Mouse (Mus musculus) urinary bladder, postnatal 4 days (tissue): Measurements from ENCODE around the gene Fah.

ENCODE experiments used
- DNase-seq, 2 experiments: peaks; one replicate each; pipeline ENCODE4 v3.0.0; 2021 to 2022; ENCODE audit warnings: low spot score in 2 of 2

The Fah gene

DNA sequence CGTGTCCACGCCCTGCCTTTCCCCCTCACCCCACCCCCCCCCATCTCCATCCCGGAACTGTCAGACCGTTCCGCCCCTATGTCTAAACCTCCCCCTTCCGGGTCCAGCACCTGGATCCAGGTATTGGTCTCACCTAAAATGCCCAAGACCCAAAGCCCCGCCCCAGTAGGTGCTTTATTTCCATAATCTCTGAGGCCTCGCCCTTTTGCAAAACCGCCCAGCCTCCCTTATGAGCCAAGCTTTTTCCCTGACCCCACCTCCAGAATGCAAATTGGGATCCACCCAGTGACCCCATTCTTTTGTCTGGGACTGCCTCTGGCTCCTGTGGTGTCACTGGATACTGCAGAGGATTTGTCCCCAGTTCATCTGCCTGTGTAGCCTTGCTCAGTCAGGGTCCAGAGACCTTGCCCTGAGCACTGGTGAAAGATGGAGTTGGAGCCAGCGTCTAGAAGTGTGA is at the start of gene Fah:
Gene Fah, minus strand, starts transcription at position 430 of the 457 bp plus-strand sequence.
- peak in 1 of 2 experiments; percentile 30 for DNase-seq

DNA sequence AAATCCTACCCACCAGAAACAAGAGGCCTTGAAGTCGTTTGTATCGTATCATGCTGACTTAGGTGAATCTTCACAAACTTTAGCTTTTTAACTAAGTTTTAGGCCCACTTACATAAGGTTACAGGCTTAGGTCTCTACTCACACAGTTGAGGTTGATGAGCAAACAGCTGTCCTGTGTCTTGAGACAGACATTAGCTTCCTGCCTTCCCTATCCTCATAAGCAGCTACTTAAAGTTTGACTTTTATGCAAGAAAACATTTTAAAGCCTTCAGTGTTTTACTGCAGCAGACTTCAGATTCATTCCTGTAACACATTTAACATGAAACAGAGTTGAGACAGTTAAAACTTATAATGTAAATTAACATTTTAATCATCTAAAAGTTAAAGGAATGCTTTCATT is 46.2 kb upstream of the Fah start:
- no peak for DNase-seq

DNA sequence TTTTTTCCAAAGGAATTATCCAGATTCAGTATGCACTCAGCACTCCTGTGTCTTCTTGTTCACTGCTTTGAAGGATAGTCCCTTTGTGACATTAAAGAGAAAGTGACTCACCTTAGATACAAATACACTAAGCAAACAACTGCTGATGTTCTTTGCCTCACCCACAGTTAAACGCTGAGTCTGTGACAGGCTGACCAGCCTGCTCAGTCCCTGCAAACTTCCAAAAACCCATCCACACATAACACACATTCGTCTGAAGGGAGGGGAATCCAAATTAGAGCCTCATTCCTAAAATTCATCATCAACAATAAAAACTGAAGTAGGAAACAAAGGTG is 45.4 kb upstream of the Fah start:
- no peak for DNase-seq

DNA sequence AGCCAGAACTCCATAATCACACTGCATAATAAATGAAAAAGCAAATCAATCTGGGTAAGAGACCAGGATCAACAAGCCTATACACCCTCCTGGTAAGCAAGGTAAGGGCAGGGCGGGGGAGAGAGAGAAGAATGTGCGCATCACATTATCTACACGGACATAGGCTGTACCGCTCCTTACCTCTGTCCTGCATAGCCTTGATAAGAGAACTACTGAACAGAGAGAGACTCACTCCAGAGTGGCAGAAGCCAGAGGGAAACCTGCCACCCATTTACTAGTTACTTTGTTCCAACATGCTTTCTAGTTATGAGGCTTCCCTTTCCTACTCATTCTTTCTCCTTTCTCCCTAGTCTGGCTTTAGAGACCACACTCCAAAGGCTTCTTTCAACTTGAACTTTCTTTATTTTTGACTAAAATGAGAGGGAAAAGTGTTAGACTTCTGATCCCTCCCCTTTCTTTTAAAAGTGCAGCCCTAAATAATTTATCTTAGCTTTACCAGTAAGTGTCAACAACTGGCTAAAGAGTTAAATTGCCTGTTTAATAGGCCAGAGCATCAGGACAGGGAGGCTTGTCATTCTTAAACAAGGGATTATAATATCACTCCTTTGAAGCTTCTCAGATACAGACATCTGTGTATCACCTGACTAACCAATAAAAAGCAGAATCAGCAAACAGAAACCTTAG is 44.9 kb upstream of the Fah start:
- no peak for DNase-seq

DNA sequence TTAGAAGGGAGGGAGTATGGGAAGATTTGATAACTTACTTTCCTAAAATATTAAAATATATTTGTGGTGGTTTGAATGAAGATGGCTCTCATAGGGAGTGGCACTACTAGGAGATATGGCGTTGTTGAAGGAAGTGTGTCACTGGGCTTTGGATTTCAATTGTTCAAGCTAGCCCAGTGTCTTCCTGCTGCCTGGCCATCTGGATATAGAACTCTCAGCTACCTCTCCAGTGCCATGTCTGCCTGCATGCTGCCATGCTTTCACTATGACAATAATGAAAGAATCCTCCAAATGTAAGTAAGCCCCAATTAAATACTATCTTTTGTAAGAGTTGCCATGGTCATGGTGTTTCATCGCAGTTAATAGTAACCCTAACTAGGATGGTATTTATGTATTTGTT is 42.5 kb upstream of the Fah start:
- DNase-seq, result no peak

DNA sequence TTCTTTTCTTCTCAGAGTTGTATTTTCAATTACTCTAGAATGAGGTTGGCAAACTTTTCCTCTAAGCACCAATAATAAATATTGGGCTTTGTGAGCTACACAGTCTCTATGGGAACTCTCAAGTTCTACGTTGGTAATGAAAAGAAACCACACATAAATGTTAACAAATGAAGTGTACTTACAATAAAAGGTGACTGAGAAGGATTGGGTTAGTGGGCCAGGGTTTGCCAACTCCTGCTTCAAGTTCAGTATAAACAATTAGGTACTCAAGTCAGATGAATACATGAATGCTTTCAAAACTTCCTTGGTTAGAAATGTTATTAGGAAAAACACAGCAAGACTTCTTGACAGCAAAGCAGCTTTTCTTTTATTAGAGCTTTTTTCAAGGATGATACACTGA is 39.7 kb upstream of the Fah start:
- DNase-seq, result no peak

DNA sequence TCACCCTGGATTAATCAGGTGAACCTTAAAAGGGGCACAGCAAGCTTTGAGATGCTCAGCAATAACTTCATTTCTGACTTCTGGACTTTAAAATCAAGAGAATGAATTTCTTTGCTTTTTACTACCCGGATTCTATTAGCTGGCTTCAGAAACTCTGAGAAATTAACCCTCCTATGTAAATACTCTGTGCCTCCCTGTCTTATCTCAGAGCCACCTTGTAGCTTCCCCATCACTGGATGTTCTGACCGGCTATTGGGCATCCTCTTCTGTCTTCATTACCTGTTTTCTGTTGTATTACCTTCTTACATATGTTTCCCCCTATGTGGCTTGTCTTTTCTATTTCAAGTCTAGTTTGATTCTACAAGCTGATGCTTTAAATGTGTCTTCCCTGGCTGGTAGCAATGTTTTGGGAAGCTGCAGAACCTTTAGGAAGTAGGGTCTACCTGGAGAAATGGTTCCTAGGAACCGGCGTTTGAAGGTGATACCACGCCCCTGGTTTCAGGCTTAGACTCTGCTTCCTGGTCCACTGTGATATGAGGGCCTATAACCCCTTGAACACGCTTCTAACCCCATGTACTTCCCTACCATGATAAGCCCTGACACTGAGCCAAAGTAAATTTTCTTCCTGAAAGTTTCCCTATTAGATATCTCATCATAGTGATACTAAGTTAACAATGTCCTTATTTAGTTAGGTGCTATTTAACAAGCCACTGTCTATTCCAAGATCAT is 36.9 kb upstream of the Fah start:
- no peak for DNase-seq

DNA sequence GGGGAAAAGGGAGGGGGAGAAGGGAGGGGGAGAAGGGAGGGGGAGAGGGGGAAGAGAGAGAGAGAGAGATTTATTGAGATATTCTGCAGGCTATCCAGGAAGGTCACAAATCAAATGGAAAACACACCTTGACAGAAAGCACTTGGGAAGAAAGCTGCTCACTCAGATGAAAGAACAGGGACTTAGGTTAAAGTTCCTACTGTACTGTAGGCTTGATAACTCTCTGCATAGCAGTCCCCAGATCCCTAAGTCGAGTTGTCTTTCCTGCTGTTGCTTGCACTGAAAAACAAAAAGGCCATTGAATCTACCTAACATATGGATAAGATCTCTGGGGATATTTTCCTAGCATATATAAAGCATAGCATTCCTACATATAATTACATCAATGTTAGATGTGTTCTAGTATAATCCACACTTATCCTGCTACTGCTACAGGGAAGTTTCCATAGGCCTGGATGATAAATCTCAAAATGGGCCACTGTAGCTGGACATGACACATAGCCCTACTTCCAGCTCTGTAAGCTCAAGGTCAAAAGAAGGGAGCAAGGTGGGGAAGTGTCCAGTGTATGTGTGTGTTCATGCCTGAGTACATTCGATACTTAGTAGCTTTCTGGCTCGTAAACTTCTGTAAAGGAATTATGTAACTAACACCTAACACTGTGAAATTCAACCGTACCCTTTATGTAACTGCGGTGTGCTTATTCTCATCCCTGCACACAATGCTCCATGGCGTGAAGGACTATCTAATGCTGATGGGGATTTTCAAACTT is 35.8 kb upstream of the Fah start:
- no peak for DNase-seq

DNA sequence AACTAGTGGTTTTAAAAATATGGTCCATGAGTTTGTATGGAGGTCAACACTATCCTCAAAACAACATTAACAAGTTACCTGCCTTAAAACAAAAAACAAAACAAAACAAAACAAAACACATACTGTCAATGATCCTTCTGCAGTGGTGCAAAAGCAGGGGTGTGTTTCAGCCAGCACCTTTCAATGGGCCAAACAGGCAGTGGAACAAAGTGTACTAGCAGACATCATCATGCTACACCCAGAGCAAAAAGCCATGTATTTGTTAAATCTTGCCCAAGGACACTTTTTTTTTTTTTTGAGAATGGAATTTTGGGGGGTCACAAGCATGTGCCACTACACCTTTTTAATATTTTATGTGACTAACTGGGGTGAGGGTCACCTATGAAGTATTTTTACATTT is 30.4 kb upstream of the Fah start:
- no peak for DNase-seq

DNA sequence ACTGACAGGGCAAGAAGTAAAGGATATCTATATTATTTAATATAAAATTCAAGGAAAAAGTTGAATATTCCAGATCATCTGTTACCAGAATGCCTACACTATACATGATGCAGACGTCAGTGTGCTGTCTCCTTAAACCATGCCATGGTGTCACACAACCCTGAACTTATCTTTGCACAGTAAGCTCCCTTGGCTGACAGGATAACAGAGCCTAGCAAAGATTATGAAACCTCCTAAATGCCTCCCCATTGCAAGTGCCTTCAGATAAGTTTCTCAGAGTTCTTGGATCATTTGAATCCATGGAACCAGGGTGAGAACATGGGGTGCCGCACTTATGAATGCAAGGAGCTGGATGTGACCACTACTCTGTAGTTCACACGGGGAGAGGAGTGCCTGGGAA is 25.4 kb upstream of the Fah start:
- no peak for DNase-seq

DNA sequence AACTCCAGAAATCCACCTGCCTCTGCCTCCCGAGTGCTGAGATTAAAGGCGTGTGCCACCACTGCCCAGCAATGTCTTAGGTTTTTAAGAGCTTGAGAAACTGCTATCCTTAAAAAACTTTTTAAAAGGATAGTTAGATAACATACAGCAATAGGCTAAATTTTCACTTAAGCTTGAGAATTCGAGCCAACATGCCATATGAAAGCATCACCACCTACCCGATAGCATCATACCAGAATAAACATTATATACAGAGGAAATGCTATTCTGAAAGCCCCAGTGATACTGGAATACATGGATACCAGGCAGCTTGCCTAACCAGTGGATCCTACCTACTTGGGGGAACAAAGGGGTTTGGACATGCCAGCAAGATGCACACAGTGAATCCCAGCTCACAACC is 17.2 kb upstream of the Fah start:
- no peak for DNase-seq

DNA sequence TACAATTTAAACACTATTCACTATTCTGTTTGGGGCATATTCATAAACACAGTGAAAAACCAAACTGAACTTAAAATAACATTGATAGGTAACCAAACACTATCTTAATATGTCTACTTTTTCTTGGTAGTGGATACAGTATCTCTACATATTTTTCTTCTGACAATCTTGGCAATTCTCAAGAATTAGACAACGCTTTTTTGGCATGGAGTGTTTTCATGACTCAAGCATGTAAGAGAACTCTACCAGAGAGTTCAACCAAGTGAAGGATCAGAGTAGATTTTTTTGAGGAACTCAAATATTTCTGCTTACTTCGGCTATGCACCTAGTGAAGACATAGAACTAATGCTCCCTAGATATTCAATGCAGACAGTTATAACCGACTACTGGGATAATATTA is 14.4 kb upstream of the Fah start:
- no peak for DNase-seq

DNA sequence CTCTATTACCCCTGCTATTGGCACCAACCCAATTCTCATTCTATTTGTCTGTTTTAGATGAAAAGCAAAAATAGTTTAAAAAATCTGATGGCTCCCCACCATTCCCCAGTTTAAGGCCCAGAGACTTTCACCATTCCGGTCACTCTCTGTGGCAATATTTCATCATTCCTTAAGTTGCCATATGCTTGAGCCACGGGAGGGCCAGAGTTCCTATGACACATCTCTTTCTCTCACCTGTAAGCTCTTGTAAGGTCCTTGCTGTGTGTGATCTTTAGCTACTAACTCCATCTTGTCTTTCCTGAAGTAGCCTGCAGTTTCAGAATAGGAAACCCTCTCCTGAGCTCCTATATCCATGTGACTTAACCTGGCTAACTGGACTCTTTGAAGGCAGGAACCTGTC is 12.4 kb upstream of the Fah start:
- DNase-seq, result no peak

DNA sequence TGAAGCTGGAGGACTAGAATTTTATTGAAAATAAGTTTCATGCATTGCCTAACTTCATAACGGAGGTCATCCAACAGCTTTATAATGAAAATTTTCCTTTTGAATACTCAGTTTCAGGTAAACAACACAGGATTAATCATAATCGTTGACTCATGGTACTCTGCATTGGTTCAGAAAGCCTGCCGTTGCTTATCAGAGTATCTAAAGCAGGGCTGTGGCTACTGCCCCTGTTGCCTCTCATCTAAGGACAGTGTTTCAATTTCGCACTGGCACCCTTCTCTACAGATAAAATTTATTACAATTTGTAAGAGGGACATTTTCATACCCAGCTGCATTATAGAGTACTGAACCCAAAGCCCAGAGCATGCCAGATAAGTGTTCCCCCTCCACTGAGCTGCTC is 5.9 kb upstream of the Fah start:
- DNase-seq, result no peak

DNA sequence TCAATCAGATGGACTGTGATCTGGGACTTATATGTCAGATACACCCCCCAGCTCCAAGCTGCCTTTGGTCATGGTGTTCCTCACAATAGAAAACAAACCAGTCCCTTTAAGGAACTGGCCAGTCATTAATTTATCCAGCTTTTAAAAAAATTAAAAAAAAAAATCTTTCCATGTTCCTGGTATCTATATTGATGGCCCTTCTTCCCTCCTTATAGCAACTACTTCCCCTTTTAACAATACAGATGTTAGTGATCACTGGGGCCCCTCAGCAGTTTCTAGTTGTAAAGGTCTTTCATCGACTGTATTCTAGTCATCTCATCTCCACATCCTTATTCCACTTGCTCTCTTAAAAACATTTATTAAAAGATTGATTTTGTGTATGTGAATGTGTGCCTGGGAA is 5.1 kb upstream of the Fah start:
- DNase-seq, result no peak

DNA sequence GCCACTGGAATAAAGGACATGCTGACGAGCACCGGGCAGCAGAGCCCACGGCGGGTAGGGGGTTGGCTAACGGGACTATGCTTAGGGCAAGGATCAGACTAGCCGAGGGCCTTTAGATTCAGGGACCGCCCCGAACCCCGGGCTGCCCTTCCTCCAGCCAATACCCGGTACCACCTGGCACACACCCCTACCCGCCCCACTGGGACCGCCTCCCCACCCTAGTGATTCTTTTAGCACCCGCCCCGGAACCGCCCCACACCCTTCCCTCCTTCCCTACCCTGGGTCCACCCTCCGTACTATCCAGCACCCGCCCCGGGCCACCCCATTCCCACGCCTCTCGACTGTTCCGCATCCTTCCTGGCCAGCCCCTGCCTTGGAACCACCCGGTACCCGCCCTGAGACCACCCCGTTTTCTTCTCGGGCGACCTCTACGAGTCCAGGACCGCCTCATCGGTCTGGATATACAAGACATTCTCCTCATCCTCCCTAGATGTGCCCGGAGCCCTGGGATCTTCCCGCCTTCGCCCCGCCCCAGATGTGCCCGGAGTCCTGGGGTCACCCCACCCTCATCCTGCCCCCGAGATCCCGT is 724 bp downstream of the Fah start:
- DNase-seq, result peak; percentile 78 to 84

DNA sequence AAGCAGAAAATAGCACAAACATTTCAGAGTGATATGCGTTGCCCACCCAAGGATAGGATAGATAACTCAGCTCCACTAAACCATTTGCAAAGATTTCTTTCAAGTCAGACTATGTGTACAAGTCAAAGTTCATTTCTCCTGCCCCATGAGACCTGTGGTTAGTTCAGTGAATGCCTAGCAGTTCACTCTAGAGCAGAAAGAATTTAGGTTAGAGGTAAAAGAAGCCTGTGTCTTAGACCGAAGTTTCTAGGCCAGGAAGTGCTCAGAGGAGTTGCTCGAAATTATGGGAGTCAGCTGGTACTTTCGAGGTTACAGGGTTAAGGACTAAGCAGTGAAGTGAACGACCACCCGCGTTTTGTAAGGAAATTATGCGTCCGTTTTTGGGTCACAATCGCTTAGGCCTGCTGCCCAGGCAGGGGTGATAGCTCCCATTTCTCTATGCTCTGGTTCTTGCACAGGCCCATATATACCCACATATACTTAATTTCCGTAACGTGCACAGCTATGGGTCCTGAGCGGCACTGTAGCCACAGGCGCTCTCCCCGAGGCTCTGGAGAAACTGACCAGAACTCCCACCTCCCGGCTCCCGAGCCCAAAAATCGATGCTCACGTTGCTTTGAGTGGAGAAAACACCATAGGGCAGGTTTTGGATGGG is 1.4 kb downstream of the Fah start:
- no peak for DNase-seq

DNA sequence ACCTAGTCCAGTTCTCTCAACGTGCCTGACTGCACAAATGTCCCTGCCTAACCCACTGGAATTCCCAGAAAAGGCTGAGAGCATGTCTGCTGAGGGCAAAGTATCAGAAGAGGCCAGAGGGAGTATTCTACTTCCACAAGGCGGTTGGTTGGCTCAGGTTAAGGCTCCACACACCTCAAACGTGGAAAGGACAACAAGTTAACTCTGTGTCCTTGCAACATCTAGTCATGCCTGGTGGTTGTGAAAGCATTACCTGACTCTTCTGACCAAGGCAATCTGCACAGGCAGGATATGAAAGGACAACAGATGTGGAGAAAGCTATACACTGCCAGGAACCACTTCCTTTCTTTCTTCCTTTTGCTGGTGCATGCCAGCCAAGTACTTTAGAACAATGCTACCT is 2.0 kb downstream of the Fah start:
- DNase-seq, result no peak

DNA sequence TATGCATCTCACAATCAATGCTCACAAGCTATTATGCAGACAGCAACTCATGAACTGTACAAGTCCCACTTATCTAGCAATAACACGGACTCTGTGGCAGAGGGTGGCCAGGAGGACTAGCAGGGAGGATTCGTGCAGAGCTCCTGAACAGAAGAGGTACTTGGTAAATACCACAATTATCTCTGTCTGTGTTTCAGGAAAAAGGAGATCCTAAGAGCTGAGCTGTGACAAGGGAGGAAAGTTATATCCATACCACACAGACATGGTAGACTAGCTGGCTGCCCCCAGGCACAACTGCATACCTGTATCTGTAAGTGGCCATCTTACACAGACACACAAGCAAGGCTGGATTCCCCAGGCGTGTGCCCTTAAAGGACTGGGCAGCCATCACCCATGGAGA is 5.2 kb downstream of the Fah start:
- DNase-seq, result no peak

DNA sequence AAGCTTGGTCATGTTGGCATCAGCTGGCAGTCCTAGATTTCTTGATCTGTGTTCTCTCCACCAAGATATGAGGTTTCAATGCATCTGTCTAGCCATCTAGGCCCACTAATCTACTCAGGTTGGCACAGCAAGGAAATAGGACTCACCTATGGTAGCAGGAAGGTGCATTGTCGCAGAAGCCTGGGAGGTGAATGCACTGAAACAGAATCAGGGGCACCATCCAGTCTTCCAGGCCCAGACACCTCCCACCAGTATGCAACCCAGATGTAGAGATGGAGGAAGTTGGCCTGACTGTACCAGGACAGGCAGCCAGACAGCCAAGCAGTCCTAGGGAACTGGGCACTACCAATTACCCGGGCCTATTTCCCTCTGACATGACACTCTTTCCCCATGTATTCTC is 5.9 kb downstream of the Fah start:
- DNase-seq, result no peak

DNA sequence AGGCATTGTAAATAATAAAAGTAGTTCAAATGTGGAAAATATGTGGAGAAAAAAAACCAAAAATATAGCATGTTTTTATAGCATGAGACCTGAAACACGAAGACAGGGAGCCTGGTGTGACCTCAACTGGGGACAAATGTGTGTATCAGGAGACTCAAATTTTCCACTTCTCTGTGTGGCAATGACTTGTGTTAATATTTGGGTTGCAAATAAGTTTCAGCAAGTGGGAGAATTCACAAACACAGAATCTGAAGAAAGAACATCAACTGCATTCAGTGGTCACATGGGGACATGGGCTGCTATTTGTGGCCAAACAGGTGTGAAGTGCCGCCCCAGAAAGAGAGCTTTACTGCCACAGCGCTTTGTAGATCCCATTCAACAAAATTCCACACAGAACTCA is 9.9 kb downstream of the Fah start:
- no peak for DNase-seq

DNA sequence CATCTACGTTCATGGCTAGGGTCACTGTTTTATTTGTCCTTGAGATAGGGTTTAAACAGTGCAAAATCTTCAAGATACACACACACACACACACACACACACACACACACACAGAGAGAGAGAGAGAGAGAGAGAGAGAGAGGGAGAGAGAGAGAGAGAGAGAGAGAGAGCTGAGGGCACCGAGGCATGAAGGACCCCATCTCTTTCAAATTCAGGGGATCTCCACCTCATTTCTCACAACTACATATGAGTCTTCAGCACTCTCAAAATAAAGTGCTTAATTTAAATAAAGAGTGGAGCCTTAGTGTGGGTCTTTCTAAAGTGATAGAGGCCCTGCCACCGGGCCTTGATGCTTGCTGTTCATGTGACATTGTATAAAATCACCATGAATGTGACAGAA is 10.5 kb downstream of the Fah start:
- no peak for DNase-seq
